Mouse (Mus musculus) adrenal gland, adult 18-20 months (tissue): ENCODE measurements around the gene Ing4. TPM values are rescaled to one million over a fixed set of nuclear protein-coding genes. Genes with fewer than 3 reads are reported as not detected.

Source experiments
- DNase-seq, 2 experiments: peaks; one replicate each; pipeline ENCODE4 v3.0.0; 2021 to 2022; ENCODE audit warnings: low spot score in 2 of 2
- long read RNA-seq, 2 experiments: library from polyadenylated mRNA; stranded (forward); transcript quantifications; one replicate each; pipeline ENCODE4 v2.0.0; 2021
- total RNA-seq, 2 experiments: library from RNA; stranded (reverse); gene quantifications; 1 replicate in 1 of 2; 2 replicates in 1 of 2; pipeline ENCODE4 v1.2.3; 2021

Gene Ing4
- total RNA-seq: 10 to 100 TPM; 45.3 to 53.4 TPM
- long read RNA-seq, experiment 1, transcript Ing4-201 (8 exons, 1,629 nt): major isoform, 18 of 26 reads
- long read RNA-seq, experiment 1, partial matches to known transcripts: 1 of 26 reads
- long read RNA-seq, experiment 1, other reads (novel, unspliced or antisense): 6 of 26 reads
- long read RNA-seq, experiment 2, transcript Ing4-201 (8 exons, 1,629 nt): major isoform, 46 of 78 reads
- long read RNA-seq, experiment 2, partial matches to known transcripts: 0 of 78 reads
- long read RNA-seq, experiment 2, other reads (novel, unspliced or antisense): 29 of 78 reads

DNA sequence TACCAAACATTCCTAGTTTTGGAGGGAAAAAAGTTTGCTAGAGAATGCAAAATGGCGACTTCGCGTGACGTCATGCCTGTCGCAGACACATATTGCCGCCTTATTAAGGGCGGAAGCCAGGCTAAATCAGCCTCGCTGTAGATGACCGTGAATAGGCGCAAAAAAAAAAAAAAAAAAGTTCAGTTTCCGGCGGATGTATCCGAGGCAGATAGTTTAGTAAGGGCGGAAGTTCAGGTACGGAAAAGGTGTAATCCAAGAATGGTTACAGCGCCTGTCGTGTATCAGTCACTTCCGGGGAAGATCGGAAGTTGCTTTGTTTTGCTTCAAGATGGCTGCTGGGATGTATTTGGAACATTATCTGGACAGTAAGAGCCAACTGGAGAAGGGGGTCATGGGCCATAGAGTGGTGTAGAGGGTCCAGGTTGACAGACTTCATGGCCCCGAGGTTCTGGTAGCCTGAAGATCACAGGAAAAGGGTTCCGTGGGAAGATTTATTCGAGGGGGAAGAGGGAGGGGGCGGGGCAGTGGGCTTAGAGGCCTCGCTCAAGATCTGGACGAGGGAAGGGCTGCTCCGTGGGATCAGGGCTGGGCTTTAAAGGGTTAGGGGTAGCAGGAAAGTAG lies at the start of gene Ing4:
Gene Ing4 (plus strand): TSS at position 228 of the 621 bp plus-strand sequence.
- DNase-seq: peak; percentile 75 to 80

GRCm38 (mm10) chr6:124992241-124992640 lies 47.3 kb upstream of the Ing4 start:
- no peak for DNase-seq

- peak in 1 of 2 experiments; percentile 56 for DNase-seq
Observed at GRCm38 (mm10) chr6:124993365-124993764, 46.2 kb upstream of the Ing4 start.

- DNase-seq: peak in 1 of 2 experiments; percentile 28
Observed at GRCm38 (mm10) chr6:124993876-124994275, 45.7 kb upstream of the Ing4 start.

- peak; percentile 51 to 58 for DNase-seq
Observed at GRCm38 (mm10) chr6:124995246-124995645, 44.3 kb upstream of the Ing4 start.

GRCm38 (mm10) chr6:124995831-124996403 lies 43.6 kb upstream of the Ing4 start:
- DNase-seq: no peak

DNA sequence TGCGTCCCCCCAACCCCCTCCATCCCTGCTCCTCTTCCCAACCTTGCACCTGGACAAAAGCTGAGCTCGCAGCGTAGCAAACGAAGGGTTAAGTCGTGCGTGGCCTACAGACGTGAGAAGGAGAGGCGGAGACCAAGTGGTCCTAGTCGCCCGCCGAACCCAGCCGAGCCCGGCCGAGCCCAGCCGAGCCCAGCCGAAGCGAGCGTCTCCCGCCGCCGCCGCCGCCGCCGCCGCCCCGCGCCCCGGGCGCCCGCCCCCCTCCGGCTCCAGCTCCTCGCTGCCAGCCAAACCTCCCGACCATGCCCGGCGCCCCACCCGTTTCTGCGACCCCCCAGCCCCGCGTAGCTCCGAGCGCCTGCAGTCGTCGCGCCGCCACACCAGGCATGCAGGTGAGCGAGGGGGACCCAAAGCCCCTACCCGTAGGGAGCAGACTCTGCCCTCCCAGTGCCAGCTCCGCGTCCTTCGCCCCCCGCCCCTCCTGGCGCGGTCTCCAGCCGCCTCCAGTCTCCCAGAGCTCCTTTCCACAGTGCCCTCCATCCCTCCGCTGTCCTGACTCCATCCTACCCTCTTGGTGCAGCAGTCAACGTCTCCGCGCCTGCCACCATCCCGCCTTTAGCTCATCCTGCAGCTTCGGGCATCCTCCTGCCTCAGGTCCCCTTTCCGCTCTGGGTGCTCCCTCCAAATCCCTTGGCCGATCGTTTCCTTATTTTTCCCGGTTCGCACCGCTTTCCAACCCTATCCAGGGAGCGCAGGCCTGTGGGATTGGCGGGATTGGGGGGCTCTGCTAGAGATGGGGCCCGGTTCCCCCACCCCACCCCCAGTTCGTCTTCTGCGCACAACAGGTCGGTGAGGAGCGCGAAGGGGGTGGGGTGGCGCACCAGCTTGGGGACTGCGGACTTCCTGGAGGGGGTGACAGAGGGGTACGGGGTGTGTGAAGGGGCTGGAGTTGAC lies 42.7 kb upstream of the Ing4 start, which contains the start of gene Pianp:
Gene Pianp (plus strand): TSS at position 144 of the 951 bp plus-strand sequence.
- peak; percentile 85 to 87 for DNase-seq

DNA sequence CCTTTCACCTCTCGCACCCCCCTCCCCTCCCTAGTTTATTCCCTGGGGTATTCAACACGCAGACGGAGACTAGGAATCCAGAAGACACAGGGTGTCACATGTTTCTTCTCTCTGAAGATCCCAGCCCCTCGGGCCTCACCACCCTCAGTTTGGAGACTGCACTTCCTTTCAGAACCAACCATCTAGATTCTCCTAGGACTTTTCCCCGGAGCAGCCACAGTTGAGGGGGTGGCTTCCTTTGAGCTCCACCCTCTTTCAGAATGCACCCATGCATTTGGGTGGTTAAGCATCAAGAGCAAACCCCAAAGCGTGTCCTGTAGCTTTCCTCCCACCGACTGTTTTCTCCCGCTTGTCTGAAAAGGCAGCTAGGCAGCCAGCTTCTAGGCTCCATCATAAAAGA lies 41.5 kb upstream of the Ing4 start:
- DNase-seq: no peak

GRCm38 (mm10) chr6:124999091-124999490 lies 40.5 kb upstream of the Ing4 start:
- DNase-seq: no peak

DNA sequence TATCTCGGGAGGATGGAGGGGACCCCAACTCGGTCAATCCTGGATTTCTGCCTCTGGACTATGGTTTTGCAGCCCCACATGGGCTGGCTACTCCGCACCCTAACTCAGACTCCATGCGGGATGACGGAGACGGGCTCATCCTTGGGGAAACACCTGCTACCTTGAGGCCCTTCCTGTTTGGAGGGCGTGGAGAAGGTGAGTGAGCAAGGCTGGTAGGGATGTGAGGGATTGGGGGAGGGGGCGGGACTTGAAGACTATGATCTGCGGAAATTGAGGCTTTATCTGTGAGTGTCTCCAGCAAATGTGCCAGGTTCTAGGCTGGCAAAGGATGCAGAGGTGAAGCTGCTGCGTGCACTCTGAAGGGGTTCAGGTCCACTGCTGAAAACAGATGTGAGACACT lies 40.0 kb upstream of the Ing4 start:
- no peak for DNase-seq

GRCm38 (mm10) chr6:125003706-125004105 lies 35.9 kb upstream of the Ing4 start:
- DNase-seq: no peak

- DNase-seq: no peak
Observed at GRCm38 (mm10) chr6:125005086-125005485, 34.5 kb upstream of the Ing4 start.

DNA sequence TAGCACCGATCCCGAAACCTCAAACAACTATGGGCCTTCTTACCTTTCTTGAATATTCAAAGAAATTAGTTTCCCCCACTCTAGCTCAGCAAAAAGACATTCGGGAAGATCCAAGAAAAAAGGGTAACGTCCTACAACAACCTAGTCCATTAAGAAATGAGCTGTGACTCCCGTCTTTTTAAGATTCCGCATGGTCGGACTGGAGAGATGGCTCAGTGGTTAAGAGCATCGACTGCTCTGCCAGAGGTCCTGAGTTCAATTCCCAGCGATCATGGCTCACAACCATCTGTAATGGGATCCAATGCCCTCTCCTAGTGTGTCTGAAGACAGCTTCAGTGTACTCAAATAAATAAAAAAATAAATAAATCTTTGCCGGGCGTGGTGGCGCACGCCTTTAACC lies 31.5 kb upstream of the Ing4 start:
- no peak for DNase-seq

- DNase-seq: peak; percentile 88 to 91
Observed at GRCm38 (mm10) chr6:125008586-125009128, 30.9 kb upstream of the Ing4 start.

- DNase-seq: no peak
Observed at GRCm38 (mm10) chr6:125009129-125009180, 30.6 kb upstream of the Ing4 start, which contains the start of gene Zfp384. TSS of gene Zfp384 (plus strand) at chr6:125009145.

- peak; percentile 68 to 74 for DNase-seq
Observed at GRCm38 (mm10) chr6:125009181-125010073, 30.1 kb upstream of the Ing4 start.

DNA sequence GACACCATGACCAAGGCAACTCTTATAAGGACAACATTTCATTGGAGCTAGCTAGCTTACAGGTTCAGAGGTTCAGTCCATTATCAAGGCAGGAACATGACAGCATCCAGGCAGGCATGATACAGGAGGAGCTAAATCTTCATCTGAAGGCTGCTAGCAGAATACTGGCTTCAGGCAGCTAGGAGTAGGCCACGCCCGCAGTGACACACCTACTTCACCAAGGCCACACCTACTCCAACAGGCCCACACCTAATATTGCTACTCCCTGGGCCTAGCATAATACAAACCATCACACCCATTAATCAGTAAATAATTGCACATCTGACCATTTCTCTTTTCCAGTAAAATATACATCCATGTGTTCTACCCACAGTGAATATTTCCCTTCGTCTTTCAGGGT lies 21.9 kb upstream of the Ing4 start:
- no peak for DNase-seq

DNA sequence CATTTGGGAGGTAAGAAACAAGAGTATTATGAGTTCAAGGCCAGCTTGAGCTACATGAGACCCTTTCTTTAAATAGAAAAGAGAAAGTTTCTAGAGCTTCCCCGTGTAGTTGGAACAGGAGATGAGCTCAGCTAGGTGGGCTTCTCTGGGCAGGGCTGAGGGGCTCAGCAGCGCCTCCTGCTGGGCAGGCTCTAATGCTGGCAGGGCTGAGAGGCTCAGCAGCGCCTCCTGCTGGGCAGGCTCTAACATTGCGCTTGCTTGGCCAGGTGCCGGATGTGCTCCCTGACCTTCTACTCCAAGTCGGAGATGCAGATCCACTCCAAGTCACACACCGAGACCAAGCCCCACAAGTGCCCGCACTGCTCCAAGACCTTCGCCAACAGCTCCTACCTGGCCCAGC lies 9.0 kb upstream of the Ing4 start:
- DNase-seq: peak; percentile 46 to 62

DNA sequence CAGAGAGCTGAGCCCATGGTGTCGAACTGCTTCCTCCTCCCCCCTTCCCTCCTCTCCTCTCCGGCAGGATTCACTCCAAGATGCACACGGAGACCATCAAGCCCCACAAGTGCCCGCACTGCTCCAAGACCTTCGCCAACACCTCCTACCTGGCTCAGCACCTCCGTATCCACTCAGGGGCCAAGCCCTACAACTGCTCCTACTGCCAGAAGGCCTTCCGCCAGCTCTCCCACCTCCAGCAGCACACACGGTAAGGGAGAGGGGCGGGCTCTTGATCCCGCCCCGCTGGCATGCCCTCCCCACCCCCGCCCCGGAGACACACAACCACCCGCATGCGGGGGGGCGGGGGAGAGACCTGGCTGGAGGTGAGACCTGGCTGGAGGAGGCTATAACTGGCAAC lies 8.0 kb upstream of the Ing4 start:
- no peak for DNase-seq

DNA sequence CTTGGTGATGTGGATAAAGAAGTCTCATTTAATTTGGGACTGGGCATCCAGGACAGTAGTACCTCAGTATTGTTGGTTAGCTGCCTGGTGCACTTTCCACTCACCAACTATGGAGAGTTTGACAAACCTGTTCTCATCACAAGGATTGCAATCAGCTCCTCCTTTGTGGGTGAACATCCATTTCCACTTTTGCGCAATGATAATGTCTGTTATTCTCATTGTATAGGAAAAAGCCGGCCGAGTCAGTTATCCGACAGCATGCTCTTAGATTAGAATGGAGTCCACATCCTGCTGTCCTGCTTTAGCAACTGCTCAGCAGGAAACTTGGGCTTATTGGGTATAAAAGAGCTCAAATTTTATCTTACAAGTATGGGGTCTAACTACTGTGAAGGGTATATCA lies 894 bp upstream of the Ing4 start:
- DNase-seq: no peak

GRCm38 (mm10) chr6:125039131-125039530 lies 429 bp upstream of the Ing4 start:
- DNase-seq: no peak
